Mouse (Mus musculus): ENCODE results near the gene Psd.

Gene Psd

GRCm38 (mm10) chr19:46338331-46338936 is 11.5 kb upstream of the Psd start, which contains the start of gene Cuedc2:
TSS of gene Cuedc2 (minus strand) at chr19:46338702.
- DNase-seq = peak; percentile 99

- no peak for DNase-seq
Measured at GRCm38 (mm10) chr19:46337719-46338330, 10.9 kb upstream of the Psd start.

- no peak for DNase-seq
Measured at GRCm38 (mm10) chr19:46333906-46334305, 7.0 kb upstream of the Psd start.

- DNase-seq = no peak
Measured at GRCm38 (mm10) chr19:46332721-46333339, 5.9 kb upstream of the Psd start.

GRCm38 (mm10) chr19:46331936-46332335 is 5.0 kb upstream of the Psd start:
- no peak for DNase-seq

- DNase-seq = no peak
Measured at GRCm38 (mm10) chr19:46331326-46331725, 4.4 kb upstream of the Psd start.

GRCm38 (mm10) chr19:46330696-46331095 is 3.7 kb upstream of the Psd start:
- no peak for DNase-seq

GRCm38 (mm10) chr19:46329951-46330350 is 3.0 kb upstream of the Psd start:
- DNase-seq = peak; percentile 86

- DNase-seq = peak; percentile 39
Measured at GRCm38 (mm10) chr19:46329031-46329641, 2.2 kb upstream of the Psd start.

GRCm38 (mm10) chr19:46328081-46329030 is 1.4 kb upstream of the Psd start, which contains the start of gene Fbxl15:
TSS of gene Fbxl15 (plus strand) at chr19:46328184.
- peak; percentile 96 for DNase-seq

- no peak for DNase-seq
Measured at GRCm38 (mm10) chr19:46327531-46328064, 642 bp upstream of the Psd start.

- DNase-seq = no peak
Measured at GRCm38 (mm10) chr19:46326019-46326755, 769 bp downstream of the Psd start.

- DNase-seq = no peak
Measured at GRCm38 (mm10) chr19:46324918-46325317, 2.0 kb downstream of the Psd start.

- no peak for DNase-seq
Measured at GRCm38 (mm10) chr19:46324366-46324765, 2.6 kb downstream of the Psd start.

- no peak for DNase-seq
Measured at GRCm38 (mm10) chr19:46323716-46324115, 3.2 kb downstream of the Psd start.

GRCm38 (mm10) chr19:46322996-46323572 is 3.9 kb downstream of the Psd start:
- DNase-seq = no peak

GRCm38 (mm10) chr19:46322144-46322995 is 4.6 kb downstream of the Psd start:
- DNase-seq = no peak

GRCm38 (mm10) chr19:46321101-46321943 is 5.6 kb downstream of the Psd start:
- DNase-seq = no peak

- DNase-seq = no peak
Measured at GRCm38 (mm10) chr19:46320076-46320785, 6.7 kb downstream of the Psd start.
